Mouse (Mus musculus): ENCODE data around the gene Gm6096. TPM values are rescaled to one million over a fixed set of nuclear protein-coding genes. Genes with fewer than 3 reads are reported as not detected.
"Not testable (repeated sequence)": the region's sequence is repeated elsewhere in the genome, so short reads cannot be mapped to it uniquely, and the experiment has no call there.

Gm6096 gene
- 0.76 and 1.1 TPM in 2 replicates for polyA plus RNA-seq (2016; fragmentation: Nextera tagmentation; extraction: Ambion mirVana)

DNA sequence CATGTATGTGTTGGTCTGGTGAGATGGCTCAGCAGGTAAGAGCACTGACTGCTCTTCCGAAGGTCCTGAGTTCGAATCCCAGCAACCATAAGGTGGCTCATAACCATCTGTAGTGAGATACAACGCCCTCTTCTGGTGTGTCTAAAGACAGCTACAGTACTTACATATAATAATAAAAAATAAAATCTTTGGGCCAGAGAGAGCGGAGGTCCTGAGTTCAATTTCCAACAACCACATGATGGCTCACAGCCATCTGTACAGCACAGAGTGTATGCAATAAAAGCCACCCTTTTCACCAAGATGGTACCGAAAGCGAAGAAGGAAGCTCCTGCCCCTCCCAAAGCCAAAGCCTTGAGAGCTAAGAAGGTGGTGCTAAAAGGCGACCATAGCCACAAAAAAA, at the start of gene Gm6096:
Gene Gm6096, plus strand, starts transcription at position 301 of the 400 bp plus-strand sequence.
- ATAC-seq (ENCODE audit: low FRiP score, low read depth) = no peak
- Histone ChIP-seq H3K36me3 (peaks cover 60% of the 10 kb centered on the region), H3K4me3 (no peak within 1 kb of the TSS), H3K9ac (replicated peaks) (no peak within 1 kb of the TSS), H3K27ac (replicated peaks) (no peak within 1 kb of the TSS), H3K9me3 (no peaks in the 10 kb centered on the region), H3K27me3 (no peaks in the 10 kb centered on the region), H3K4me2 (replicated peaks) (no peak within 1 kb of the TSS), H3K4me1 (no peaks in the 10 kb centered on the region)
- WGBS = 92% methylated on average over 7 of the region's 7 CpGs

DNA sequence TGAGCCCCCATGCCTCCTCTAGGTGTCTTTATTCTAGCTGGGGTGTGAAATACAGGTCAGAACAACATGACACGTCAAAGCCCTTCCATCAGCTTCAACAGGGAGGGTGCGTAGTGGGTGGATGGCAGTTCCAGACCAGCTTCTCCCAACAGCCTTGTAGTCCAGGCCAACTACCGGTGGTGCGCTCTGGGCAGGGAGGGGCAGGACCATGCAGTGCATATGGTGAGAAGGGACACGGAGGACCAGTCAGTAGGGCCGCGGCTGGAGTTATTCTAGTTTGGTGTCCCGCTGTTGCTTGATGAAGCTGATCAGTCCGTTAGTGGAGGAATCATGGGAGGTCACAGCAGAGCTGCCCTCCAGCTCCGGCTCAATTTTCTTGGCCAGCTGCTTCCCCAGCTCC, 48.7 kb upstream of the Gm6096 start:
- not testable (repeated sequence) for H3K4me2 ChIP-seq (replicated peaks); H3K9me3 ChIP-seq; H3K27me3 ChIP-seq; H3K9ac ChIP-seq (replicated peaks); H3K4me3 ChIP-seq; H3K4me1 ChIP-seq; H3K27ac ChIP-seq (replicated peaks); ATAC-seq (ENCODE audit: low FRiP score, low read depth)
- 89% methylated on average over 10 of the region's 10 CpGs for WGBS
- H3K36me3 ChIP-seq = peaks cover 68% of the 10 kb centered on the region

DNA sequence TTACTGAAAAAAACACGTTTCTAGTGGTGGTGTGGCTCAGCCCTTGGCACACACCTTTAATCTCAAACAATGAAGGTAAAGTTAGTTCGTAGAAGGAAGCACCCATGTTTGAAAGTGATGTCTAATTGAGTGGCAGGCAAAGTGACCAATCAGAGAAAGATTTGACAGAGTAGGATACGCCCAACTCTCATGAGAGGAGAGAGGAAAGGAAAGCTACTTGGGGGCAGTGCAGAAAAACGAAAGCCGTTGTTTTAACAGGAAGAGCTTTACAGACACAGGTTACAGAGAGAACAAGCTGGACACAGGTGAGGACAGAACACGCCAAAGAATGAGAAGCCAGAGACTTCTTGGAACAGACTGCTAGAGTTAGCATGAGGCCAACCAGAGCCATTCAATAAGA, 44.5 kb upstream of the Gm6096 start:
- H3K36me3 ChIP-seq = peaks cover 98% of the 10 kb centered on the region
- no peaks in the 10 kb centered on the region for H3K4me1 ChIP-seq
- no peaks in the 10 kb centered on the region for H3K9me3 ChIP-seq
- no peak overlapping the region for H3K9ac ChIP-seq (replicated peaks)
- no peak for ATAC-seq (ENCODE audit: low FRiP score, low read depth)
- no peak overlapping the region for H3K4me3 ChIP-seq
- WGBS = 95% methylated on average over 6 of the region's 6 CpGs
- no peaks in the 10 kb centered on the region for H3K27me3 ChIP-seq
- H3K27ac ChIP-seq (replicated peaks) = no peak overlapping the region
- no peak overlapping the region for H3K4me2 ChIP-seq (replicated peaks)

DNA sequence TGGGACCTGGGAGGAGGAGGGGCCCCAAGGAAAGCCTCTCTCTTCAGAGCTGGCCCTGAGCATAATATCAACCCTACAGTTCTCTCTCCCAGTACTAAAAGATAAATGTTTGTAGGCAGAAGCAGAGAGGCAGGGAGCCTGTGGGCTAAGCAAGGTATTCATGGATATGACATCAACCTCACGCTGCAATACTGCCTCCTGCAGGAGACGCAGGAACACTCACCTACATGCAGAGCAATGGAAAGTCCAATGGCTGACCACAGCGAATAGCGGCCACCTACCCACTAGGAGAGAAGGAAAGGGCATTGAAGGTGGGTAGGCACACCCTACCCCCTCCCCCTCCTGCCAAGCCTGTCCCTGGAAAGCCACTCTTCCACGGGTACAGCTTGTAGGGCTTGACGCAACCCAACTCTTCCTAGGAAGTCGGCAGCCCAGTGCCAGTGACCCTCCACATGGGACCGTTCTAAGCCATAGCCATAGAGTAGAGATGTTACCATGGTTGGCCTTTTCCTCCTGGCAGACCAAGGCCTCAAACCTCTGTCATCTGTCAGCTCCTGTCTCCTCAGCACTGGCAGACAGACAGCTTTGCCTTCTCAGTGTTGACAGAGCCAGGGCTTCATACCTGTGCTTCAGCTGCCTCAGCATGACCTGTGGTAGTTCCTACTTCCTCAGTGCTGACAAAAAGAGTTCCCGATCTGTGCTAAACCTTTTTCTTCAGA, 42.7 kb upstream of the Gm6096 start:
- H3K4me2 ChIP-seq (replicated peaks) = no peak overlapping the region
- WGBS = 93% methylated on average over 9 of the region's 9 CpGs
- H3K9ac ChIP-seq (replicated peaks) = no peak overlapping the region
- H3K9me3 ChIP-seq = no peaks in the 10 kb centered on the region
- ATAC-seq (ENCODE audit: low FRiP score, low read depth) = no peak
- H3K4me3 ChIP-seq = no peak overlapping the region
- H3K27ac ChIP-seq (replicated peaks) = no peak overlapping the region
- no peaks in the 10 kb centered on the region for H3K4me1 ChIP-seq
- peaks cover 98% of the 10 kb centered on the region for H3K36me3 ChIP-seq
- no peaks in the 10 kb centered on the region for H3K27me3 ChIP-seq

DNA sequence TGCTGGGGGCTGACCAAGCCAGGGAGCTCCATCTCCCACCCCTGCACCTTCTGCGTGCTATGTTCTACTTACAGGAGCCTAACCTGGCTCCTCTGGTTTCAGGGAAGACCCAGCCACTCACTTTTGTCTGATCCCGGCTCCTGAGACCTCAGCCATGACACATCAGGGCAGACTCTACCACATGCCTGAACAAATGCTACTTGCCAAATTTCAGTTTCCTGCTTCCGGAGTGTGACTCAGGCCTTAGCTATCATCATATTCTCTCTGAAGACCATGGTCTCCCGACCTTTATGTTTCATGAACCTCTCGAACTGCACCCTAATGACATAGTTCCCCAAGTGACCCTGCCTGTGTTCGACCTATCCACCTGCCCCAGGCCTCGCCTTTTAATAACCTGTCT, 37.6 kb upstream of the Gm6096 start:
- Histone ChIP-seq H3K9ac (replicated peaks) (no peak overlapping the region), H3K9me3 (no peaks in the 10 kb centered on the region), H3K27me3 (no peaks in the 10 kb centered on the region), H3K4me1 (no peaks in the 10 kb centered on the region), H3K36me3 (peaks cover 100% of the 10 kb centered on the region), H3K27ac (replicated peaks) (no peak overlapping the region), H3K4me3 (no peak overlapping the region), H3K4me2 (replicated peaks) (no peak overlapping the region)
- 93% methylated on average over 7 of the region's 7 CpGs for WGBS
- no peak for ATAC-seq (ENCODE audit: low FRiP score, low read depth)

DNA sequence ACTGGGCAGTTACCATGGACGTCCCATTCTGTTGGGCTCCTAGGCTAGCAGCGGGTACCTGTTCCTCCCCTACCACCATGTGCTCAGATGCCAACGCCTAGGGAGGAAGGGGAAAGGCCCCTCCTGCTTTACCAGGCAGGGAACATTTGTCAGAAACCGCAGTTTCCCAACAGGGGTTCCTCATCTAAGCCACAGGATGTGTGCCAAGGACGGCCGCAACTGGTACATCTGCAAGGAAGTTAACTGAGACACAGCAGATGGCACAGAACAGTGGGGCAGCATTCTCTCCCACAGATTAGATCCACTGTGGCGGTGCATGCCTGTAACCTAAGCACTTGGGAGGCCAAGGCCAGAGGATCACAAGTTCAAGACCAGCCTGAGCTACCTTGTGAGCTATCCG, 36.2 kb upstream of the Gm6096 start:
- no peak overlapping the region for H3K4me3 ChIP-seq
- no peak overlapping the region for H3K9ac ChIP-seq (replicated peaks)
- no peaks in the 10 kb centered on the region for H3K27me3 ChIP-seq
- no peaks in the 10 kb centered on the region for H3K9me3 ChIP-seq
- ATAC-seq (ENCODE audit: low FRiP score, low read depth) = no peak
- H3K36me3 ChIP-seq = peaks cover 100% of the 10 kb centered on the region
- no peaks in the 10 kb centered on the region for H3K4me1 ChIP-seq
- no peak overlapping the region for H3K4me2 ChIP-seq (replicated peaks)
- 92% methylated on average over 8 of the region's 8 CpGs for WGBS
- no peak overlapping the region for H3K27ac ChIP-seq (replicated peaks)

DNA sequence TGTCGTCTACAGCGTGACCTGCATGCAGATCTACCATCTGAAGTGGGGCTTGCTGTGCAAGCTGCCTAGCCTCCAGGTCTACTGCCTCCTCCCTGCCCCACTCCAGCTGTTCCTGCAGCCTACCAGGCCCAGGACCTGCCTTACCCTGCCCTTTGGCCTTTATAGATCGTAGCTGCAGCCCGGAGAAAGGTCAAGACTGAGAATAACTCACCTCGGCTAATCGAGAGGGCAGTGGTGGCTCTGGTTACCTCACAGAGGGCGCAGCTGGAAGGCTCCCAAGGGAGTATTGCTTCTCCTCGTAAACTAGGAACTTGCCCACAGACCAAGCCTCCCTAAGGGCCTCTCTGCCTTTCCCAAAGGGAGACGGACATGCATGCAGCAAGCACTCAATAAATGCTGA, 35.4 kb upstream of the Gm6096 start:
- peaks cover 100% of the 10 kb centered on the region for H3K36me3 ChIP-seq
- no peaks in the 10 kb centered on the region for H3K9me3 ChIP-seq
- no peak overlapping the region for H3K9ac ChIP-seq (replicated peaks)
- H3K27me3 ChIP-seq = no peaks in the 10 kb centered on the region
- no peak overlapping the region for H3K4me2 ChIP-seq (replicated peaks)
- no peak for ATAC-seq (ENCODE audit: low FRiP score, low read depth)
- no peaks in the 10 kb centered on the region for H3K4me1 ChIP-seq
- WGBS = 92% methylated on average over 9 of the region's 9 CpGs
- H3K4me3 ChIP-seq = no peak overlapping the region
- H3K27ac ChIP-seq (replicated peaks) = no peak overlapping the region

DNA sequence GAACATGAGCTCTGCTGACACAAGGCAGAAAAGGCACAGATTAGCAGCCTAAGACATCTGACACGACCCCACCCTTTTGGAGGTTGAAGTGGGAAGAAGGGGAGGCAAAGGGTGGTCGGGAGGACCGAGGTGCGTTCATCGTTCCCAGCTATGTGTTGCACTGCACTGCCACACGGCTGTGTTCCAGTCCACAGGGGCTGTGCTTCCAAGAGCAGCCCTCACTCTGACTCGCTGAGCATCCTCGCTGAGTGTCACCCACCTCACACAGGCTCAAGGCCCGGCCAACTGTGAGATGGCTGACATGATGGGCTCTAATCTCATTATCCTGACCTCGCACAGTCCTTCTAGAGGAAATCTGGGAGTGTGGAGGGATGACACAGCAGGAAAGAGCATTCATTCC, 34.4 kb upstream of the Gm6096 start:
- H3K36me3 ChIP-seq = peaks cover 99% of the 10 kb centered on the region

DNA sequence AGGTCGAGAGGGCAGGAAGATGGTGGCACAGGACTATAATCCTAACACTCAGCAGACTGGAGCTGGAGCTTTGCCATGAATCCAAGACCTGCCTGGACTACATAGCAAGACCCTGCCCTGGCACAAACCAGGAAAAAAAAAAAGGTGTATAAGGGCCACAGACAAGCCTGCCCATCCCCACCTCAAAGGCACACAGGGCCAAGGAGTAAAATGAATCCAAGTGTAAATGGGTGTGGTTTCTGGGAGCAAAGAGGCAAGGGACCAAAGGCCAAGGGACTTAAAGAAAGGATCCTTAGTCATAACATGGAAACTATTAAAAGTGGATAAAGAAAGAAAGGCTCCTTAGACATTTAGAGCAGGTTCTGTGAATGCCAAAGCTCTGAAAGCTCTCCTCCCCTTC, 32.3 kb upstream of the Gm6096 start:
- Histone ChIP-seq H3K36me3 (peaks cover 99% of the 10 kb centered on the region), H3K27me3 (no peaks in the 10 kb centered on the region), H3K4me3 (no peak overlapping the region), H3K9me3 (no peaks in the 10 kb centered on the region), H3K4me1 (no peaks in the 10 kb centered on the region), H3K27ac (replicated peaks) (no peak overlapping the region), H3K9ac (replicated peaks) (no peak overlapping the region), H3K4me2 (replicated peaks) (no peak overlapping the region)
- 81% methylated on average over 1 of the region's 1 CpGs for WGBS
- ATAC-seq (ENCODE audit: low FRiP score, low read depth) = no peak

More for the DNA sequence above, 34.4 kb upstream of the Gm6096 start:
- no peak overlapping the region for H3K4me2 ChIP-seq (replicated peaks)
- 89% methylated on average over 10 of the region's 10 CpGs for WGBS
- no peaks in the 10 kb centered on the region for H3K4me1 ChIP-seq
- ATAC-seq (ENCODE audit: low FRiP score, low read depth) = no peak
- no peaks in the 10 kb centered on the region for H3K9me3 ChIP-seq
- no peaks in the 10 kb centered on the region for H3K27me3 ChIP-seq
- H3K27ac ChIP-seq (replicated peaks) = no peak overlapping the region
- H3K9ac ChIP-seq (replicated peaks) = no peak overlapping the region
- no peak overlapping the region for H3K4me3 ChIP-seq

DNA sequence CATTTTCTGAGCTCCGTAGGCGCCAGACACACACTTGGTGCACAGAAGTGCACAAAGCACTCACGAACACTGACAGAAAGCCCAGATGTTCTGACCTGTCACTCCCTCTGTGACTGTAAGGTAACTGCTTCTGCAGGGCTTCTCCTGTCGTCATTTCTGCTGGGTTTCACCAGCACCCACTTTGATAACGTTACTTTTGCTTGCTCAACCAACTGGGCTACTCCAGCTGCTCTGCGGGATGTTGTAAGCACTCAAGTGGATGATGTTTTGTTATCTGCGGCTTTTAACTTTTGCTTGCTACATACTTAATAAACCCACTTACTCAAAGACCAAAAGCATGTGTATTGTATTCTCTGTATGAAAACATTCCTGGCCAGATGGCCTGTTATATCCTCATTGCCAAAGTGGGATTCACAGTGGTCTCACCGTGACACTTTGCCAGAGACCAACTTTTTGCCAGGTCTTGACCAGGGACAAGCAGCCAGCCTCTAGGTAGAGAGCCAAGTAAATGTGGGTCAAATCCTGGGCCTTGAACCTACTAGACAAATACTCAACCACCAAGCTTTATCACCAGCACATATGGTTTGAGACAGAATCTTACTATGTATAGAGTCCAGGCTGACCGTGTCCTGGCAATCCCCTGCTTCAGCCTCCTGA, 29.1 kb upstream of the Gm6096 start:
- Histone ChIP-seq H3K4me3 (no peak overlapping the region), H3K9me3 (no peaks in the 10 kb centered on the region), H3K4me1 (no peaks in the 10 kb centered on the region), H3K27ac (replicated peaks) (no peak overlapping the region), H3K9ac (replicated peaks) (no peak overlapping the region), H3K4me2 (replicated peaks) (no peak overlapping the region), H3K27me3 (no peaks in the 10 kb centered on the region), H3K36me3 (peaks cover 93% of the 10 kb centered on the region)
- 91% methylated on average over 9 of the region's 9 CpGs for WGBS
- no peak for ATAC-seq (ENCODE audit: low FRiP score, low read depth)

DNA sequence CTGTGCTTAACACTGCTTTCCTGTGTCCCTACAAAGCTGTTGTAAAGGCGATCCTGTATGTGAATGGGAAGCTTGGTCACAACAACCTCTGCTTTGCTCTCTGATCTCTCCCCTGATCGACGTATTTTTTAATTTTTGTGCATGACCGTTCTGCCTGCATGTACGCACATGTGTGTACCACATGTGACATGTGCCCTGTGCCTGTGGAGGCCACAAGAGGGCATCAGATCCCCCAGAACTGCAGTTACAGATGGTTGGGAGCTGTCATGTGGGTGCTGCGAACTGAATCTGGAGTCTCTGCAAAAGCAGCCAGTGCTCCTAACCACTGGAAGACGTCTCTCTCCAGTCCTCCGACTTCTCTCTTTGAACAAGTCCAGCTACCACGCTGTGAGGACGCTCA, 28.5 kb upstream of the Gm6096 start:
- Histone ChIP-seq H3K4me2 (replicated peaks) (no peak overlapping the region), H3K4me3 (no peak overlapping the region), H3K9me3 (no peaks in the 10 kb centered on the region), H3K27me3 (no peaks in the 10 kb centered on the region), H3K9ac (replicated peaks) (no peak overlapping the region), H3K4me1 (no peaks in the 10 kb centered on the region), H3K27ac (replicated peaks) (no peak overlapping the region), H3K36me3 (peaks cover 93% of the 10 kb centered on the region)
- ATAC-seq (ENCODE audit: low FRiP score, low read depth) = no peak
- WGBS = 94% methylated on average over 10 of the region's 10 CpGs

DNA sequence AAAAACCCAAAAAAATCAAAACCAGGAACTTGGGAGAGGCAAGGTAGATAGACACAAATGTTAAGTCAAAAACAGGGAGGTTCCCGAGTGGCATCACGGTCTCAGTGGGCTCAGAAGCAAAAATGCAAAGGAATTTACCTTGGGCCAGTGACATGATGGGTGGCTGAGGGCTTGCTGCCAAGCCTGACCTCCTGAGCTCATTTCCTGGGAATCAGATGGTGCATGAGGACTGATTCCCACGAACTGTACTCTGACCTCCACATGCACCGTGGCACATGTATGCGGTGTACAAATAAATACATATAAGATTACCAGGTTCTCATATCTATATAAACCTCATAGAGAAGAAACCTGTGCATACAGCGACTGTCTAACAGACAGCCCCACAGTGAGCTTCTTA, 26.5 kb upstream of the Gm6096 start:
- no peak for ATAC-seq (ENCODE audit: low FRiP score, low read depth)
- H3K27ac ChIP-seq (replicated peaks) = no peak overlapping the region

More for the DNA sequence above, 26.5 kb upstream of the Gm6096 start:
- no peak overlapping the region for H3K4me3 ChIP-seq
- 95% methylated on average over 6 of the region's 6 CpGs for WGBS
- H3K27me3 ChIP-seq = no peaks in the 10 kb centered on the region
- no peak overlapping the region for H3K9ac ChIP-seq (replicated peaks)
- H3K4me1 ChIP-seq = peaks cover 17% of the 10 kb centered on the region
- no peak overlapping the region for H3K4me2 ChIP-seq (replicated peaks)
- H3K36me3 ChIP-seq = peaks cover 78% of the 10 kb centered on the region
- no peaks in the 10 kb centered on the region for H3K9me3 ChIP-seq
